19 mouse cellular contexts compared by ENCODE assay signal in the genomic region with DNA sequence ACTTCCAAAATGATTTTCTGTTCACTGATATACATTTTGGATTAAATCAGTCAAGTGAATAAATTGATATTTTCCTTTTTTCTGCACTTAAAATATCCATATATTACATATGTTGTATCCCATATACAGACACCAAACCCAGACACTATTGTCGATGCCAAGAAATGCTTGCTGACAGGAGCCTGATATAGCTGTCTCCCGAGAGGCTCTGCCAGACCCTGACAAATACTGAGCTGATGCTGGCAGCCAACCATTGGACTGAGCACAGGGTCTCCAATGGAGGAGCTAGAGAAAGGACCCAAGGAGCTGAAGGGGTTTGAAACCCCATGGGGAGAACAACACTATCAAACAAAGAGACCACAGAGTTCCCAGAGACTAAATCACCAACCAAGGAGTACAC.
"Had no signal": no experiment of that assay in that cellular context is flagged by ENCODE, and none has a peak within 500 bp of the region (broad histone marks: within the 10 kb centered on the region; RNA-seq: fewer than 3 reads in every experiment).

No protein-coding gene starts in this region.

- H3K27me3 ChIP-seq: midbrain, embryonic 12.5 days; neural tube, embryonic 13.5 days; neural tube, embryonic 15.5 days; stomach, embryonic 15.5 days had no signal

- ATAC-seq: midbrain, embryonic 16.5 days had no signal

- H3K9me3 ChIP-seq: midbrain, embryonic 10.5 days; midbrain, embryonic 12.5 days; neural tube, embryonic 13.5 days; neural tube, embryonic 15.5 days; stomach, embryonic 15.5 days had no signal

- H3K36me3 ChIP-seq: midbrain, embryonic 10.5 days; midbrain, embryonic 12.5 days; neural tube, embryonic 13.5 days; neural tube, embryonic 15.5 days; stomach, embryonic 15.5 days had no signal

- H3K9ac ChIP-seq: lung, embryonic 14.5 days; midbrain, embryonic 12.5 days; neural tube, embryonic 13.5 days; neural tube, embryonic 15.5 days; stomach, embryonic 15.5 days had no signal

- H3K27ac ChIP-seq: midbrain, embryonic 10.5 days; midbrain, embryonic 12.5 days; neural tube, embryonic 13.5 days; neural tube, embryonic 15.5 days; stomach, embryonic 15.5 days; stomach, postnatal 0 days had no signal

- H3K4me2 ChIP-seq: lung, embryonic 14.5 days; midbrain, embryonic 12.5 days; neural tube, embryonic 13.5 days; neural tube, embryonic 15.5 days; stomach, embryonic 15.5 days had no signal

- H3K4me1 ChIP-seq: midbrain, embryonic 10.5 days; midbrain, embryonic 12.5 days; neural tube, embryonic 13.5 days; neural tube, embryonic 15.5 days; stomach, embryonic 15.5 days had no signal

- DNase-seq: lung, adult 18-20 months; lung, embryonic 14.5 days; lung, postnatal 10 days; lung, postnatal 4 days; midbrain, embryonic 14.5 days; retina, postnatal 1 day; right cerebral cortex, adult 18-20 months; right cerebral cortex, postnatal 14 days; thymus, adult 2 months; thymus, postnatal 25 days; thymus, postnatal 4 days had no signal

- H3K4me3 ChIP-seq: midbrain, embryonic 10.5 days; midbrain, embryonic 12.5 days; myocyte; neural tube, embryonic 13.5 days; neural tube, embryonic 15.5 days; stomach, embryonic 15.5 days had no signal
